Mouse (Mus musculus) bone marrow macrophage, adult 2 months (primary cell): Measurements from ENCODE around the gene Il9r.

Experiments
- CTCF ChIP-seq: IDR thresholded peaks from 2 replicates; pipeline ENCODE4 v1.5.1; 2012; ENCODE audit warnings: low read depth, mild to moderate bottlenecking, low read length, moderate library complexity
- POLR2A ChIP-seq: IDR thresholded peaks from 2 replicates; pipeline ENCODE4 v1.6.1; 2012; ENCODE audit warnings: mild to moderate bottlenecking, low read depth, low read length, borderline replicate concordance

DNA sequence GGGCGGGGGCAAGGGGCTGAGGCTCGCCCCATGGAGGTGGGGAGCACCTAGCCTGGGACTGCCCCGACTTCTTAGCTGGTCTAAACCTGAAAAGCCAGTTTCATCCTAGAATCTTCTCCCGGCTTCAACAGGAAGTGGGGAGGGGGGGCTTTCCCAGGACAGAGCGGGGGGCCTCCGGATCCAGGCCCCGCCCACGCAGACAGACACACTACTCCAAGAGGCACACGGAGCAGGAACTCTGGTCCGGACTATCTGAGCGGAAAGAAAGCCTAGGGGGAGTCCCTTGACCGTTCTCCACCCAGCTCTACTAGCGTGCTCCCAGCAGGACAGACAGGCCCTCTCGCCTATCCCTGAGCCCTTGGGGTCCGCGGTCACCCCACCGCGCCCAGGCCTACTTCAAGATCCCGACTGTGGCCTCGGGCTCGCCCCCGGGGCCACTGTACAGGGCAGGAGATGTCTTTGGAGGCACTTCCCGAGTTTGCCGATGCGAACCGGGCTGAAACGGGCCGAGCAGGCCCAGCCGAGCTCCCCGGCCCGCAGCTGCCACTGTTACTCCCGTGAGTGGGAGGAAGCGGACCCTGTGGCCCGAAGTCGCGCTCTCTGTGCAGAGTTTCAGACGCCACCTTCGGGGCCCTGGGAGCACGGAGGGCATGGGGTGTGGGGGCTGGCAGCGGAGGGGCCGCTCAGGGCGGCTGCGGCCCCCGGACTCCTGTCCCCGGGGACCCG lies 21.3 kb upstream of the Il9r start:
- no peak for TF ChIP-seq CTCF
- TF ChIP-seq POLR2A: no peak
